Comparison of ENCODE assay signal across 8 mouse cellular contexts in genomic region chrX:151168438-151169131, GRCm38 (mm10). TPM values are rescaled to one million over a fixed set of nuclear protein-coding genes. Genes with fewer than 3 reads are reported as not detected.
DNase-seq lines count a peak whose midpoint lies in the region; ATAC-seq and TF ChIP-seq lines count a peak whose summit lies in the region.

No protein-coding gene starts in this region.

- H3K27ac ChIP-seq in hindbrain, embryonic 16.5 days (ENCODE audit: low read depth, low read length) = peak overlapping the region; percentile 94
- H3K27ac ChIP-seq in small intestine, adult 2 months (ENCODE audit: insufficient read depth, low read depth, low read length) = no peak overlapping the region

- no peaks in the 10 kb centered on the region for H3K9me3 ChIP-seq in hindbrain, embryonic 16.5 days (ENCODE audit: control insufficient read depth, low read length)

- no peaks in the 10 kb centered on the region for H3K36me3 ChIP-seq in hindbrain, embryonic 16.5 days (ENCODE audit: control insufficient read depth, insufficient read depth, low read length)
- no peaks in the 10 kb centered on the region for H3K36me3 ChIP-seq in small intestine, adult 2 months (ENCODE audit: control insufficient read depth, insufficient read depth, low read length)

- WGBS in hindbrain, embryonic 16.5 days = 25% methylated on average over 18 of the region's 25 CpGs
- WGBS in small intestine, adult 2 months = 13% methylated on average over 24 of the region's 25 CpGs

- peak overlapping the region; percentile 50 for H3K4me3 ChIP-seq in hindbrain, embryonic 16.5 days (ENCODE audit: low read length)
- peak overlapping the region; percentile 62 for H3K4me3 ChIP-seq in small intestine, adult 2 months (ENCODE audit: low read depth, low read length)

- H3K9ac ChIP-seq in hindbrain, embryonic 16.5 days (ENCODE audit: low read depth, low read length) = peak overlapping the region; percentile 53

- H3K4me2 ChIP-seq in hindbrain, embryonic 16.5 days (ENCODE audit: low read length) = peak overlapping the region; percentile 62

- H3K4me1 ChIP-seq in hindbrain, embryonic 16.5 days (ENCODE audit: control insufficient read depth, insufficient read depth, low read depth, low read length) = no peaks in the 10 kb centered on the region
- H3K4me1 ChIP-seq in small intestine, adult 2 months (ENCODE audit: control insufficient read depth, insufficient read depth, insufficient read length, low read length) = no peaks in the 10 kb centered on the region

- DNase-seq in NIH3T3 (ENCODE audit: low read depth) = peak; percentile 3
- DNase-seq in cerebellum, postnatal 14 days = peak; percentile 76 to 82
- DNase-seq in frontal cortex, postnatal 25 days (ENCODE audit: low spot score in 2 of 2) = peak; percentile 17 to 35
- peak; percentile 38 to 46 for DNase-seq in left cerebral cortex, adult 18-20 months (ENCODE audit: low spot score in 2 of 2)
- peak; percentile 34 to 56 for DNase-seq in lung, postnatal 4 days
- DNase-seq in adipocyte (ENCODE audit: low spot score) = no peak

- peak; percentile 76 for ATAC-seq in hindbrain, embryonic 16.5 days

- H3K27me3 ChIP-seq in hindbrain, embryonic 16.5 days (replicated peaks; ENCODE audit: control insufficient read depth, insufficient read depth, low read length) = no peaks in the 10 kb centered on the region
- no peaks in the 10 kb centered on the region; the same call in 1 of the 2 replicates for H3K27me3 ChIP-seq in small intestine, adult 2 months (ENCODE audit: control insufficient read depth, insufficient read depth, low read length)

- no peak for TF ChIP-seq CTCF in small intestine, adult 2 months (IDR thresholded peaks at IDR 0.05; ENCODE audit: extremely low read depth, insufficient read length, insufficient replicate concordance, low read depth, low read length)

- TF ChIP-seq POLR2A in small intestine, adult 2 months (IDR thresholded peaks at IDR 0.05; ENCODE audit: low read depth, low read length) = no peak

RNA-seq across cellular contexts. Expression of gene Wnk3, which starts 29.3 kb away (rescaled TPM):
- polyA plus RNA-seq in hindbrain, embryonic 16.5 days (2015; fragmentation: Nextera tagmentation; extraction: Ambion mirVana) = 10.4 and 11.6 TPM in 2 replicates
- 10 to 100 TPM; 45.5 to 51.5 TPM for total RNA-seq in left cerebral cortex, adult 18-20 months (2021)
- 0.01 TPM in 1 of 2 replicates, not detected in the other for polyA plus RNA-seq in small intestine, adult 2 months (2012; rRNA removed)

Comparison
In these comparisons a context has a peak if more than half of its experiments do, and no peak if none do; other contexts are left out.
1. RNA of gene Wnk3, which starts 29.3 kb away (polyA plus RNA-seq): 10.4 to 11.6 TPM in hindbrain, embryonic 16.5 days; 0.01 TPM in small intestine, adult 2 months; every median in the first group is over 10 times any median in the second.